Mouse (Mus musculus) left cerebral cortex, postnatal 4 days (tissue): ENCODE measurements around the gene Aftph. TPM values are rescaled to one million over a fixed set of nuclear protein-coding genes. Genes with fewer than 3 reads are reported as not detected.
"Not testable (repeated sequence)": the region's sequence is repeated elsewhere in the genome, so short reads cannot be mapped to it uniquely, and the experiment has no call there.

Experiments
- DNase-seq: peaks from one replicate; pipeline ENCODE4 v3.0.0-alpha.2; 2022
- intact Hi-C: fragments of 180-260 bp; cut with DNase I; formaldehyde crosslinking; loops from one replicate; pipeline ENCODE4 v1.15.1; 2025
- total RNA-seq, 2 experiments: library from RNA; stranded (reverse); gene quantifications; 2 replicates each; pipeline ENCODE4 v1.2.3; 2021

Aftph gene
- 10 to 100 TPM; 55.0 to 55.1 TPM for total RNA-seq

GRCm38 (mm10) chr11:20741201-20742100 lies at the start of gene Aftph:
Gene Aftph (minus strand): TSS chr11:20741589.
- intact Hi-C loops: loop anchor here (5.0 kb wide), 1 partner anchor 284 kb away; no protein-coding TSS in a partner anchor

GRCm38 (mm10) chr11:20789015-20789414 lies 47.6 kb upstream of the Aftph start:
- no peak for DNase-seq
- intact Hi-C loops: no loop called here

More at GRCm38 (mm10) chr11:20741201-20742100, at the start of gene Aftph:
- DNase-seq: peak; percentile 100

- intact Hi-C loops: no loop called here
- no peak for DNase-seq
Observed at GRCm38 (mm10) chr11:20788070-20788469, 46.7 kb upstream of the Aftph start.

- intact Hi-C loops: no loop called here
- no peak for DNase-seq
Observed at GRCm38 (mm10) chr11:20786191-20786590, 44.8 kb upstream of the Aftph start.

- DNase-seq: no peak
Observed at GRCm38 (mm10) chr11:20785186-20785585, 43.8 kb upstream of the Aftph start.

GRCm38 (mm10) chr11:20784776-20785175 lies 43.4 kb upstream of the Aftph start:
- no peak for DNase-seq
- intact Hi-C loops: no loop called here

More at GRCm38 (mm10) chr11:20785186-20785585, 43.8 kb upstream of the Aftph start:
- intact Hi-C loops: no loop called here

- intact Hi-C loops: no loop called here
- no peak for DNase-seq
Observed at GRCm38 (mm10) chr11:20783467-20783866, 42.1 kb upstream of the Aftph start.

GRCm38 (mm10) chr11:20782620-20783019 lies 41.2 kb upstream of the Aftph start:
- intact Hi-C loops: no loop called here
- DNase-seq: no peak

GRCm38 (mm10) chr11:20780312-20780711 lies 38.9 kb upstream of the Aftph start:
- intact Hi-C loops: no loop called here

GRCm38 (mm10) chr11:20778861-20779563 lies 37.6 kb upstream of the Aftph start:
- DNase-seq: no peak
- intact Hi-C loops: no loop called here

More at GRCm38 (mm10) chr11:20780312-20780711, 38.9 kb upstream of the Aftph start:
- no peak for DNase-seq

- DNase-seq: no peak
- intact Hi-C loops: no loop called here
Observed at GRCm38 (mm10) chr11:20778298-20778697, 36.9 kb upstream of the Aftph start.

GRCm38 (mm10) chr11:20776668-20777067 lies 35.3 kb upstream of the Aftph start:
- intact Hi-C loops: no loop called here

GRCm38 (mm10) chr11:20772642-20773041 lies 31.3 kb upstream of the Aftph start:
- intact Hi-C loops: no loop called here
- DNase-seq: no peak

More at GRCm38 (mm10) chr11:20776668-20777067, 35.3 kb upstream of the Aftph start:
- DNase-seq: no peak

- DNase-seq, intact Hi-C loops: not testable (repeated sequence)
Observed at GRCm38 (mm10) chr11:20771827-20772226, 30.4 kb upstream of the Aftph start.

- intact Hi-C loops, DNase-seq: not testable (repeated sequence)
Observed at GRCm38 (mm10) chr11:20761984-20762383, 20.6 kb upstream of the Aftph start.

- intact Hi-C loops: no loop called here
- no peak for DNase-seq
Observed at GRCm38 (mm10) chr11:20750573-20750972, 9.2 kb upstream of the Aftph start.

- intact Hi-C loops: loop anchor here (5.0 kb wide), 1 partner anchor 286 kb away; no protein-coding TSS in a partner anchor
- no peak for DNase-seq
Observed at GRCm38 (mm10) chr11:20743353-20743752, 2.0 kb upstream of the Aftph start.

GRCm38 (mm10) chr11:20742361-20742897 lies 1.0 kb upstream of the Aftph start:
- intact Hi-C loops: loop anchor here (5.0 kb wide), 1 partner anchor 285 kb away; no protein-coding TSS in a partner anchor
- DNase-seq: peak; percentile 50

- intact Hi-C loops: loop anchor here (5.0 kb wide), 1 partner anchor 283 kb away; no protein-coding TSS in a partner anchor
- DNase-seq: peak; percentile 42
Observed at GRCm38 (mm10) chr11:20740481-20741200, 748 bp downstream of the Aftph start.

GRCm38 (mm10) chr11:20734066-20734465 lies 7.3 kb downstream of the Aftph start:
- intact Hi-C loops: no loop called here
- DNase-seq: no peak
